Mouse (Mus musculus) forebrain, embryonic 14.5 days (tissue): ENCODE measurements at regions not wholly inside any gene's neighbourhood (a gene's known extent, or its start where the extent isn't known, plus 50 kb on each side); places are given as distances from the start of the nearest gene placed in this dataset.

Experiments
- ATAC-seq: fragments of 200-750 bp; cut with Nextera tagmentation; 2 replicates; pipeline ENCODE4 v1.8.0; 2017; ENCODE audit warnings: mild to moderate bottlenecking, moderate library complexity
- DNase-seq: peaks from one replicate; pipeline ENCODE4 v3.0.0-alpha.2; 2015; ENCODE audit warnings: low spot score
- H3K27ac ChIP-seq: fragments of 300-500 bp; sonication (generic); 2 replicates; pipeline ENCODE4 v1.5.1; 2014; ENCODE audit warnings: low read depth, mild to moderate bottlenecking, control low read depth, low read length, moderate library complexity
- H3K27me3 ChIP-seq: fragments of 300-500 bp; sonication (generic); replicated peaks from 2 replicates; pipeline ENCODE4 v1.6.1; 2014; ENCODE audit warnings: low read length, control low read depth, mixed read lengths; ENCODE audit not compliant: control insufficient read depth, insufficient read depth
- H3K36me3 ChIP-seq: fragments of 300-500 bp; sonication (generic); 2 replicates; pipeline ENCODE4 v1.6.1; 2014; ENCODE audit warnings: low read length, control low read depth; ENCODE audit not compliant: control insufficient read depth, insufficient read depth
- H3K4me1 ChIP-seq: fragments of 300-500 bp; sonication (generic); 2 replicates; pipeline ENCODE4 v1.6.1; 2014; ENCODE audit warnings: antibody characterized with exemption, low read length, control low read depth; ENCODE audit not compliant: control insufficient read depth, insufficient read depth
- H3K4me2 ChIP-seq: fragments of 300-500 bp; sonication (generic); 2 replicates; pipeline ENCODE4 v1.6.1; 2014; ENCODE audit warnings: mild to moderate bottlenecking, control low read depth, low read length
- H3K4me3 ChIP-seq: fragments of 300-500 bp; sonication (generic); 2 replicates; pipeline ENCODE4 v1.5.1; 2014; ENCODE audit warnings: low read depth, low read length, control low read depth
- H3K9ac ChIP-seq: fragments of 300-500 bp; sonication (generic); 2 replicates; pipeline ENCODE4 v1.6.1; 2014; ENCODE audit warnings: mild to moderate bottlenecking, low read length, control low read depth, moderate library complexity
- H3K9me3 ChIP-seq: fragments of 300-500 bp; sonication (generic); replicated peaks from 2 replicates; pipeline ENCODE4 v1.6.1; 2016; ENCODE audit warnings: low read length, control low read depth, mixed read lengths; ENCODE audit not compliant: control insufficient read depth
- WGBS: fragments of 180-500 bp; shearing (Covaris S2); extraction: QIAGEN DNeasy Blood & Tissue Kit; methylation state at CpG from one replicate; pipeline ENCODE4 v1.1.7; 2014; 5-methylcytosine and 5-hydroxymethylcytosine counted together

DNA sequence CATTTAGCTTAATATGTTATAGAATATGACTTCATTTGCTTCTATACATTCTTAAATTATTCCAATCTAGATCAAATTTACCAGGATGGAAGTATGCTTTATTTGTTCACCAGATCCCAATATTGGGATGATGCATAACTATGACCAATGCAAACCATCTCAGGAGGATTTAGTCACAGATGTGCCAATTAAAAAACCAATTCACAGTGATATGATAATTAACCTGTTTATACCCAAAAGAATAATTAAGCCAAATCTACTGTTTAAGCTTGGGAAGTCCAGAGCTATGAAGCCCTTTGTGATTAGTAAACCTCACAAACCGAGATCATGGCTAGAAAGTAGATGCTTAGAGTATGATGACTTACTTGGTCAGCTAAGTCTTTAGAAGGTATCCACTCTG is 397.4 kb downstream of the Lrriq3 start:
- Histone ChIP-seq H3K9me3 (no peaks in the 10 kb centered on the region), H3K4me3 (no peak overlapping the region), H3K27ac (no peak overlapping the region), H3K4me2 (no peak overlapping the region), H3K27me3 (no peaks in the 10 kb centered on the region), H3K36me3 (no peaks in the 10 kb centered on the region), H3K9ac (no peak overlapping the region), H3K4me1 (no peaks in the 10 kb centered on the region)
- ATAC-seq: no peak
- no peak for DNase-seq
- 70% methylated on average over 1 of the region's 1 CpGs for WGBS

DNA sequence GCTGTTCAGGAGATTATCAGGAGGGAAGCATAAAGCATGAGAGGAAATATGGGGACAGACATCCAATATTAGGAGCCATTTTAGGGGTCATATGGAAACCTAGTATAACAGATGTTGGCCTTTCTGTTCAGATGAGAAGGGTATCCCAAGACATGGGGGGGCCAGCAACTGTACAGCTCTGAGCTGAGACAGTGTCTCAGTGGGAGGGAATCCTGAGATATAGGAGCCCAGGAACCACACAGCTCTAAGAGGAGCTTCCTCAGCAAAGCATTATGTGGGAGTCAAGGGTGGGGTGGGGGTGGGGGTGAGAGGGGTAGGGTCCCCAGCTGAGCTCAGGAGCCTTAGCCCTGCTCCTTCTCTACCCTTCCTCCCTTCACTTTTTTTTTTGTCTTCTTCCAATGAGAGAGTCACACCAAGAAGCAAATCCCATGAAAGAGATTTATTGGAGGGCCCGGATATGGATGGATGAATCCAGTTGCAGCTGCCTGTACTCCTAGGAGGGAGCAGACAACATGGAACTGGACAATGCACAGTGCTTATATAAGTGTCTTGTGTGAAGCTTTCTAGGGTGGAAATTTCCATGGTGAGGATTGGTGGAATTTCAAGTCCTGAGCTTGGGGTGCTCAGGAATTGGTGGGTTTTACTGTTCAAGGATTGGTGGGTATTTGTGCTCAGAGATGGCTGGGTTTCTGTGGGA is 417.1 kb downstream of the Lrriq3 start:
- Histone ChIP-seq H3K9me3 (no peaks in the 10 kb centered on the region), H3K9ac (no peak overlapping the region), H3K4me2 (no peak overlapping the region), H3K27me3 (no peaks in the 10 kb centered on the region), H3K27ac (no peak overlapping the region), H3K4me3 (no peak overlapping the region), H3K4me1 (no peaks in the 10 kb centered on the region), H3K36me3 (no peaks in the 10 kb centered on the region)
- no peak for ATAC-seq
- 91% methylated on average over 1 of the region's 1 CpGs for WGBS
- DNase-seq: no peak

DNA sequence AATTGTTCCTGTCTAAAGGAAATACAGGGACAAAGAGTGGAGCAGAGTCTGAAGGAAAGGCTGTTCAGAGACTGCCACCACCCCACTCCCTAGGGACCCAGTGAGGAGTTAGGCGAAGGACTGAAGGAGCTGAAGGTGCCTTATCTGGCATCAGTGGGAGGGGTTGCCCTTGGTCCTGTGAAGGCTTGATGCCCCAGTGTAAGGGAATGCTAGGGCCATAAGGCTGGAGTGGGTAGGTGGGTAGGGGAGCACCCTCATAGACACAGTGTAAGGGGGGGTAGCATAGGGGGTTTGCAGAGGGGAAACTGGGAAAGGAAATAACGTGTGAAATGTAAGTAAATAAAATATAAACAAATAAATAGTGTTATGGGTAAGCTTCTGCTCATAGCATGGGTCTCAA is 420.7 kb downstream of the Lrriq3 start:
- Histone ChIP-seq H3K36me3 (no peaks in the 10 kb centered on the region), H3K4me3 (no peak overlapping the region), H3K27ac (no peak overlapping the region), H3K27me3 (no peaks in the 10 kb centered on the region), H3K9me3 (no peaks in the 10 kb centered on the region), H3K9ac (no peak overlapping the region), H3K4me1 (no peaks in the 10 kb centered on the region), H3K4me2 (no peak overlapping the region)
- DNase-seq: no peak
- WGBS: 77% methylated on average over 2 of the region's 2 CpGs
- ATAC-seq: no peak

DNA sequence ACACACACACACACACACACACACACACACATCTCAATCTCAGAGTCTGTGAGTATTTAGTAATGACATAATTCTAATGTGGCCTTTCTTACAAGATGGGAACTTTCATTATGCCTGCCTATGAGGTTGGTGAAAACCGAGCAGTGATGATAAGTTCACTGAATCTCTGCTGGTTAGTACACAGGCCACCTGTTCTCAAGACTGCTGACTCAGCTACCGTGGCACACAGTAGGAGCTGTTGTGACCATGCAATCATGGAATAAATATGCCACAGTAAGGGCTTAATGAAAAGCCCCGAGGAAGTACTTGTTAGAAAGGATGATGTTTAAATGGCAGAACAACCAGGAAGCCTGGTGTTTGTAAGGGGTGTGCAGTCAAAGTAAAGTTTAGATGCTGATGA is 436.1 kb downstream of the Lrriq3 start:
- 84% methylated on average over 3 of the region's 3 CpGs for WGBS
- H3K4me1 ChIP-seq: no peaks in the 10 kb centered on the region
- no peak overlapping the region for H3K4me2 ChIP-seq
- no peak for DNase-seq
- H3K27ac ChIP-seq: no peak overlapping the region
- H3K27me3 ChIP-seq: no peaks in the 10 kb centered on the region
- ATAC-seq: no peak
- no peak overlapping the region for H3K4me3 ChIP-seq
- no peak overlapping the region for H3K9ac ChIP-seq
- no peaks in the 10 kb centered on the region for H3K36me3 ChIP-seq
- no peaks in the 10 kb centered on the region for H3K9me3 ChIP-seq

DNA sequence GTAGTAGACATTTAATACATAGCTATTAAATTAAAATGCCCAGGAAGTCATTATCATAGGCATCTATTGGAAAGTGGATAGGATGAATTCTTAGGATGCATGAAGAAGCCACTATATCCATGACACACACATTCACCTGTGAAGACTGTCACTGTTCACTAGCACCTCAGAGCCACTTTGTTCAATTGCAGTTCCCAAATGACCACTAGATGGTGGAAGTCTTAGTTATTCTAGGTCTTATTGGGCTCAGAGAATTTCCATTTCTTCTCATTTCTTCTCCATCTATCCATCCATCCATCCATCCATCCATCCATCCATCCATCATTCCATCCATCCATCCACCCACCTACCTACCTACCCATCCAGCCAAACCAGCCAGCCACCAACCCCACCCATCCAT is 437.6 kb downstream of the Lrriq3 start:
- Histone ChIP-seq H3K4me1 (no peaks in the 10 kb centered on the region), H3K4me2 (no peak overlapping the region), H3K27ac (no peak overlapping the region), H3K27me3 (no peaks in the 10 kb centered on the region), H3K36me3 (no peaks in the 10 kb centered on the region), H3K9me3 (no peaks in the 10 kb centered on the region), H3K9ac (no peak overlapping the region), H3K4me3 (no peak overlapping the region)
- no peak for ATAC-seq
- DNase-seq: no peak

DNA sequence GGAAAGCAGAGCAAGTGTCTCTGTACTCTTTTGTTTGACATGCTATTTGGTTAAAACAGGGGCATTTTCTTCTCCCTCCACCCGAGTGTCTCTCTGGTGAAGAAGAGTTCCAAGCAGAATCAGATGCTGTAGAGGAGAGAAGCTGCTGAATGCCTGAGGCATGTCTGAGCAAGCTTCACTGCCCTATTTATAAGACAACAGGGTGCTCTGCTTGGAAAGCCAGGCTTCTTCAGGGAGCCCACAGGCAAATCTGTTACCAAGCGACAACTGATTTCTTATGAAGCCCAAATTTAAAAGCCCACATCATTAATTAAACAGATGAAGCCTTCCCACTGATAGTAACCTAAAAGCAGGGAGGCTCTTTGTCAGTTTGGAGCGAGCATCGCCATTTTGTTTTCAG is 438.8 kb downstream of the Lrriq3 start:
- Histone ChIP-seq H3K36me3 (no peaks in the 10 kb centered on the region), H3K27me3 (no peaks in the 10 kb centered on the region), H3K9ac (no peak overlapping the region), H3K4me2 (no peak overlapping the region), H3K27ac (no peak overlapping the region), H3K4me3 (no peak overlapping the region), H3K4me1 (no peaks in the 10 kb centered on the region), H3K9me3 (no peaks in the 10 kb centered on the region)
- DNase-seq (no peak), ATAC-seq (no peak)
- 83% methylated on average over 4 of the region's 4 CpGs for WGBS

DNA sequence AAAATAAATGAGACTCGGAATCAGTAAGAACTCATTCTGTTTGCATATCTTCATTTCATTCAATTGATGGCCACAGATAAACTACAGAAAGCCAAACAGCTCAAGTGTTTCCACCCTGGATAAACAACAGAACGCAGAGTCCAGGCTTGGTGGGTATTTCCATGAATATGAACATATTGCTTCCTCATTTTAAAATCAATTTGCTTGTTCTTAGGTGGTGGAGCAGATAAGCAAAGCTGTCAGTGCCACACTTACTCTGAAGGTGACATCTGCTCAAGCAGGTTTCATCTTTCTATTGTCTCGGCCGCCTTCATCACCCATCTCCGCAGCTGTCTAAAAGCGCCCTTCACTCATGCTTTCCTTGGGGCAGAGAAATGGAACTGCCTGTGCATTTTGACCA is 455.0 kb downstream of the Lrriq3 start:
- no peaks in the 10 kb centered on the region for H3K4me1 ChIP-seq
- H3K9me3 ChIP-seq: no peaks in the 10 kb centered on the region
- H3K4me2 ChIP-seq: no peak overlapping the region
- DNase-seq (peak; percentile 12), ATAC-seq (no peak)
- H3K9ac ChIP-seq: no peak overlapping the region
- no peaks in the 10 kb centered on the region for H3K27me3 ChIP-seq
- no peak overlapping the region for H3K4me3 ChIP-seq
- H3K36me3 ChIP-seq: no peaks in the 10 kb centered on the region
- WGBS: 87% methylated on average over 6 of the region's 6 CpGs
- H3K27ac ChIP-seq: no peak overlapping the region

DNA sequence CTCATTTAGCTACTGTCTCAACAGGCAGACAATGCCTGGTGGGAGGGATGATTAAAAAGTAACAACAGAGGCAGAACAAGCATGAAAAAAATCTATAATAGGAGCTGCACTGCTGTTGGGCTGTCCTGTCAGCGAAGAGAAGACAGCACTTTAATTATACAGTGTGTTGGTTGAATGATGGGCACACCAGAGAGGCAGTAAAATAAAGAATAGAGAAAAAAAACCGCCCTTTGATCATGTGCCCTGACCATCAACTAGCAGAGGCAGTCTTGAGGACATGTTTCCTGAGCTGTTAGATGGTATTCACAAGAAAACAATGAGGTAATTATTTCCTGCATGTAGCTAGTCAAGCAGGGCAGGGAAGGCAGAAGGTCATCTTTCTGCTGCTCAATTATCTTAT is 483.9 kb downstream of the Lrriq3 start:
- peak; percentile 76 for ATAC-seq
- no peak overlapping the region for H3K9ac ChIP-seq
- no peaks in the 10 kb centered on the region for H3K36me3 ChIP-seq
- H3K27ac ChIP-seq: no peak overlapping the region
- WGBS: 16% methylated on average over 2 of the region's 2 CpGs
- H3K9me3 ChIP-seq: no peaks in the 10 kb centered on the region
- DNase-seq: peak; percentile 53
- no peaks in the 10 kb centered on the region for H3K27me3 ChIP-seq
- H3K4me1 ChIP-seq: no peaks in the 10 kb centered on the region
- H3K4me2 ChIP-seq: no peak overlapping the region
- H3K4me3 ChIP-seq: no peak overlapping the region

DNA sequence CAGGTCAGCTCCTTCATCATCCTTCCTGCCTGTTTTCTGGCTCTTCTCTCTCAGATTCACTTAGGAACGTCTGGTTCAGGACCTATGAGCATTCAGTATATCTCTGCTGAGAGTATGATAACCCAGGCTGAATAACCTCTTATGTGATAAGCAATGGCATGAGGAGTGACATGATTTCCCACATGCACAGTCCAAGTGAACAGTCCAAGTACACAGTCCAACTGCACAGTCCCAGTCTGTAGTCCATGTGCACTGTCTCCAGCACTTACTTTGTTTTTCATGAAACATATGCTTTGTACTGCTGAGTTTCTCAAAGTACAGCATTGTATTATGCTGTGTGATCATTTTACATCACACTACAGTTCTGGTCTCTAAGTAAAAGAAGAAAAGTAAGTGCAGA is 510.8 kb downstream of the Lrriq3 start:
- no peak for ATAC-seq
- Histone ChIP-seq H3K4me3 (no peak overlapping the region), H3K4me1 (no peaks in the 10 kb centered on the region), H3K9me3 (no peaks in the 10 kb centered on the region), H3K36me3 (no peaks in the 10 kb centered on the region), H3K9ac (no peak overlapping the region), H3K27ac (no peak overlapping the region), H3K4me2 (no peak overlapping the region), H3K27me3 (no peaks in the 10 kb centered on the region)
- no peak for DNase-seq
- WGBS: 74% methylated on average over 1 of the region's 1 CpGs
